Mouse (Mus musculus): ENCODE measurements around the gene Etfbkmt. TPM values are rescaled to one million over a fixed set of nuclear protein-coding genes. Genes with fewer than 3 reads are reported as not detected.

Gene Etfbkmt
- 4.8 and 5.3 TPM in 2 replicates for total RNA-seq (2014; rRNA removed)
- polyA plus RNA-seq (2015; fragmentation: Nextera tagmentation; extraction: Ambion mirVana) = 5.7 and 6.8 TPM in 2 replicates

- H3K27me3 ChIP-seq (ENCODE audit: insufficient read depth, low read length) = no peaks in the 10 kb centered on the region
- H3K36me3 ChIP-seq (ENCODE audit: insufficient read depth, low read length) = no peaks in the 10 kb centered on the region
- ATAC-seq (ENCODE audit: low FRiP score) (no peak), DNase-seq (ENCODE audit: low spot score) (no peak)
- TF ChIP-seq CTCF (IDR thresholded peaks at IDR 0.05) = no peak
- H3K4me3 ChIP-seq (ENCODE audit: low read depth, low read length) = no peak within 1 kb of the TSS
- WGBS = 82% methylated on average over 1 of the region's 1 CpGs
- no peaks in the 10 kb centered on the region for H3K9me3 ChIP-seq (ENCODE audit: low read length)
- no peak within 1 kb of the TSS for H3K9ac ChIP-seq (replicated peaks; ENCODE audit: low read length, poor library complexity, severe bottlenecking)
- H3K27ac ChIP-seq (ENCODE audit: low read depth, low read length) = no peak within 1 kb of the TSS
- no peaks in the 10 kb centered on the region for H3K4me1 ChIP-seq (ENCODE audit: insufficient read depth, low read length)
- no peak within 1 kb of the TSS for H3K4me2 ChIP-seq (ENCODE audit: low read depth, low read length, poor library complexity, severe bottlenecking)
Observed at GRCm38 (mm10) chr6:149139471-149139870, at the start of gene Etfbkmt. Etfbkmt (plus strand) TSS chr6:149139849.

GRCm38 (mm10) chr6:149092406-149092805, 47.2 kb upstream of the Etfbkmt start:
- Histone ChIP-seq H3K9me3 (ENCODE audit: low read length) (no peaks in the 10 kb centered on the region), H3K36me3 (ENCODE audit: insufficient read depth, low read length) (no peaks in the 10 kb centered on the region), H3K4me1 (ENCODE audit: insufficient read depth, low read length) (no peaks in the 10 kb centered on the region), H3K4me3 (ENCODE audit: low read depth, low read length) (no peak overlapping the region), H3K27ac (ENCODE audit: low read depth, low read length) (no peak overlapping the region), H3K9ac (replicated peaks; ENCODE audit: low read length, poor library complexity, severe bottlenecking) (no peak overlapping the region), H3K27me3 (ENCODE audit: insufficient read depth, low read length) (no peaks in the 10 kb centered on the region), H3K4me2 (ENCODE audit: low read depth, low read length, poor library complexity, severe bottlenecking) (no peak overlapping the region)
- ATAC-seq (ENCODE audit: low FRiP score) (no peak), DNase-seq (ENCODE audit: low spot score) (no peak)
- TF ChIP-seq CTCF (IDR thresholded peaks at IDR 0.05) = no peak
- WGBS = 96% methylated on average over 6 of the region's 6 CpGs

- no peak for TF ChIP-seq CTCF (IDR thresholded peaks at IDR 0.05)
- H3K4me2 ChIP-seq (ENCODE audit: low read depth, low read length, poor library complexity, severe bottlenecking) = no peak overlapping the region
- no peak overlapping the region for H3K9ac ChIP-seq (replicated peaks; ENCODE audit: low read length, poor library complexity, severe bottlenecking)
- H3K36me3 ChIP-seq (ENCODE audit: insufficient read depth, low read length) = no peaks in the 10 kb centered on the region
- H3K9me3 ChIP-seq (ENCODE audit: low read length) = no peaks in the 10 kb centered on the region
- no peaks in the 10 kb centered on the region for H3K4me1 ChIP-seq (ENCODE audit: insufficient read depth, low read length)
- H3K4me3 ChIP-seq (ENCODE audit: low read depth, low read length) = no peak overlapping the region
- ATAC-seq (ENCODE audit: low FRiP score) (no peak), DNase-seq (ENCODE audit: low spot score) (no peak)
- H3K27ac ChIP-seq (ENCODE audit: low read depth, low read length) = no peak overlapping the region
- WGBS = 76% methylated on average over 5 of the region's 5 CpGs
- no peaks in the 10 kb centered on the region for H3K27me3 ChIP-seq (ENCODE audit: insufficient read depth, low read length)
Observed at GRCm38 (mm10) chr6:149093465-149093864, 46.2 kb upstream of the Etfbkmt start.

- 84% methylated on average over 1 of the region's 1 CpGs for WGBS
- no peaks in the 10 kb centered on the region for H3K36me3 ChIP-seq (ENCODE audit: insufficient read depth, low read length)
- H3K4me1 ChIP-seq (ENCODE audit: insufficient read depth, low read length) = no peaks in the 10 kb centered on the region
- no peak overlapping the region for H3K9ac ChIP-seq (replicated peaks; ENCODE audit: low read length, poor library complexity, severe bottlenecking)
- H3K9me3 ChIP-seq (ENCODE audit: low read length) = no peaks in the 10 kb centered on the region
- ATAC-seq (ENCODE audit: low FRiP score) = no peak
- H3K4me3 ChIP-seq (ENCODE audit: low read depth, low read length) = no peak overlapping the region
- DNase-seq (ENCODE audit: low spot score) = no peak
- H3K27me3 ChIP-seq (ENCODE audit: insufficient read depth, low read length) = no peaks in the 10 kb centered on the region
- no peak overlapping the region for H3K27ac ChIP-seq (ENCODE audit: low read depth, low read length)
- H3K4me2 ChIP-seq (ENCODE audit: low read depth, low read length, poor library complexity, severe bottlenecking) = no peak overlapping the region
- TF ChIP-seq CTCF (IDR thresholded peaks at IDR 0.05) = no peak
Observed at GRCm38 (mm10) chr6:149094555-149094954, 45.1 kb upstream of the Etfbkmt start.

GRCm38 (mm10) chr6:149095389-149095788, 44.3 kb upstream of the Etfbkmt start:
- DNase-seq (ENCODE audit: low spot score) (peak; percentile 15), ATAC-seq (ENCODE audit: low FRiP score) (no peak)
- Histone ChIP-seq H3K27ac (ENCODE audit: low read depth, low read length) (no peak overlapping the region), H3K4me1 (ENCODE audit: insufficient read depth, low read length) (no peaks in the 10 kb centered on the region), H3K27me3 (ENCODE audit: insufficient read depth, low read length) (no peaks in the 10 kb centered on the region), H3K4me2 (ENCODE audit: low read depth, low read length, poor library complexity, severe bottlenecking) (no peak overlapping the region), H3K9me3 (ENCODE audit: low read length) (no peaks in the 10 kb centered on the region), H3K9ac (replicated peaks; ENCODE audit: low read length, poor library complexity, severe bottlenecking) (no peak overlapping the region), H3K4me3 (ENCODE audit: low read depth, low read length) (no peak overlapping the region), H3K36me3 (ENCODE audit: insufficient read depth, low read length) (no peaks in the 10 kb centered on the region)
- TF ChIP-seq CTCF (IDR thresholded peaks at IDR 0.05) = 0 out of 2 replicates have a peak, but pooled peaks have one; percentile 18
- WGBS = 58% methylated on average over 6 of the region's 6 CpGs

GRCm38 (mm10) chr6:149096233-149096632, 43.4 kb upstream of the Etfbkmt start:
- DNase-seq (ENCODE audit: low spot score) (no peak), ATAC-seq (ENCODE audit: low FRiP score) (no peak)
- H3K27ac ChIP-seq (ENCODE audit: low read depth, low read length) = no peak overlapping the region
- H3K9ac ChIP-seq (replicated peaks; ENCODE audit: low read length, poor library complexity, severe bottlenecking) = no peak overlapping the region
- H3K4me1 ChIP-seq (ENCODE audit: insufficient read depth, low read length) = no peaks in the 10 kb centered on the region
- H3K36me3 ChIP-seq (ENCODE audit: insufficient read depth, low read length) = no peaks in the 10 kb centered on the region
- H3K27me3 ChIP-seq (ENCODE audit: insufficient read depth, low read length) = no peaks in the 10 kb centered on the region
- H3K4me3 ChIP-seq (ENCODE audit: low read depth, low read length) = no peak overlapping the region
- no peaks in the 10 kb centered on the region for H3K9me3 ChIP-seq (ENCODE audit: low read length)
- no peak for TF ChIP-seq CTCF (IDR thresholded peaks at IDR 0.05)
- 89% methylated on average over 2 of the region's 2 CpGs for whole genome bisulfite sequencing
- no peak overlapping the region for H3K4me2 ChIP-seq (ENCODE audit: low read depth, low read length, poor library complexity, severe bottlenecking)
